Comparison of ENCODE assay signal across 19 mouse cellular contexts in the genomic region with DNA sequence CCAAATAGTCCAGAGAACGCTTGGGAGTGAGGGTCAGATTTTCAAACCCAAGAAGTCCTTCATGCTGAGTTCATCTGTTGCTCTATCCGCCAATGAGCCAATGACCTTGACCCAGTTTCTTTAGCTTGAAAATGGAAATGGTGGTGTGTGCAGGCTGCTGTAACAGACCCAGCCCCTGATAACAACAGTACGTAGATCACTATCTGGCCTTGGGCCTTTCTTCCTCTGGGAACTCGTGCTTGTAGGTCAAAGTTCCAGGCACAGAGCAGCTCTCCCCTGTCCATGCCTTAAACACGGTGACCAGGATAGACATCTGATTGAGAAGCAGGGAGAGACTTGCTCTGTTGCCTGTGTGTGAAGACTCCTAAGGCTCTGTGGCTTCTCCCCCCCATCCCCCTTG.
DNase-seq lines count a peak whose midpoint lies in the region; TF ChIP-seq lines count a peak whose summit lies in the region.
"Had no signal": no experiment of that assay in that cellular context is flagged by ENCODE, and none has a peak within 500 bp of the region (broad histone marks: within the 10 kb centered on the region; RNA-seq: fewer than 3 reads in every experiment).

No protein-coding gene starts in this region.

- H3K4me3 ChIP-seq in gastrocnemius, adult 2 months, result no peak overlapping the region
- H3K4me3 ChIP-seq: embryonic facial prominence, embryonic 10.5 days; embryonic facial prominence, embryonic 12.5 days; forebrain, embryonic 13.5 days; forebrain, embryonic 15.5 days had no signal

- peak; percentile 56 to 78 for DNase-seq in adrenal gland, adult (ENCODE audit: inconsistent age in 2 of 2, low spot score in 1 of 2)
- DNase-seq in adrenal gland, adult 18-20 months (ENCODE audit: low spot score in 2 of 2), result no peak
- DNase-seq in gastrocnemius, adult 2 months, result peak; percentile 1
- DNase-seq in gastrocnemius, postnatal 25 days, result no peak
- peak; percentile 39 for DNase-seq in testis, postnatal 14 days (ENCODE audit: low spot score)
- no peak for DNase-seq in testis, postnatal 10 days (ENCODE audit: low spot score)
- DNase-seq: adrenal gland, adult 8-10 months; adrenal gland, postnatal 25 days; B cell, adult 2 months; cerebellum, adult 11-12 months; cerebellum, adult 2 months; cerebellum, adult 9-10 months; cerebellum, postnatal 10 days; cerebellum, postnatal 25 days; forebrain, postnatal 0 days had no signal

- H3K27ac ChIP-seq in gastrocnemius, adult 2 months, result no peak overlapping the region
- H3K27ac ChIP-seq: embryonic facial prominence, embryonic 10.5 days; embryonic facial prominence, embryonic 12.5 days; forebrain, embryonic 13.5 days; forebrain, embryonic 15.5 days had no signal

- intact Hi-C loops in gastrocnemius, adult 2 months (cut with DNase I), result no loop called here

- TF ChIP-seq CTCF in gastrocnemius, adult 2 months (IDR thresholded peaks at IDR 0.05), result no peak

Comparison
In these comparisons a context has a peak if more than half of its experiments do, and no peak if none do; other contexts are left out.
1. DNase-seq: peak in adrenal gland, adult (2 of 2), gastrocnemius, adult 2 months (single experiment) and testis, postnatal 14 days (single experiment); none in adrenal gland, adult 18-20 months (0 of 2), gastrocnemius, postnatal 25 days (single experiment) and testis, postnatal 10 days (single experiment).